22 mouse cellular contexts compared by ENCODE assay signal in genomic region chr8:105773441-105773861, GRCm38 (mm10). TPM values are rescaled to one million over a fixed set of nuclear protein-coding genes. Genes with fewer than 3 reads are reported as not detected.
DNase-seq lines count a peak whose midpoint lies in the region; ATAC-seq and TF ChIP-seq lines count a peak whose summit lies in the region.
"Had no signal": no experiment of that assay in that cellular context is flagged by ENCODE, and none has a peak within 500 bp of the region (broad histone marks: within the 10 kb centered on the region; RNA-seq: fewer than 3 reads in every experiment).

No protein-coding gene starts in this region.

- no peak for TF ChIP-seq CTCF in cerebellum, adult 2 months (IDR thresholded peaks at IDR 0.05; ENCODE audit: borderline replicate concordance, insufficient read depth, low read depth, low read length)

- H3K4me3 ChIP-seq in cerebellum, adult 2 months (replicated peaks; ENCODE audit: insufficient read depth, low read depth, low read length), result no peak overlapping the region
- H3K4me3 ChIP-seq: heart, embryonic 10.5 days; liver, embryonic 12.5 days; midbrain, embryonic 10.5 days had no signal

- DNase-seq in adrenal gland, adult (ENCODE audit: inconsistent age in 2 of 2, low spot score in 1 of 2), result peak; percentile 63 to 66
- no peak for DNase-seq in adrenal gland, adult 18-20 months (ENCODE audit: low spot score in 2 of 2)
- peak; percentile 70 for DNase-seq in ovary, adult 18-20 months (ENCODE audit: low spot score)
- no peak for DNase-seq in ovary, postnatal 14 days (ENCODE audit: low spot score)
- peak; percentile 58 to 74 for DNase-seq in cerebellum, adult 2 months
- peak; percentile 27 for DNase-seq in skeletal muscle tissue, adult 2 months (ENCODE audit: low read depth, low spot score)
- DNase-seq in left cerebral cortex, adult 9 months (ENCODE audit: low spot score in 2 of 2), result no peak
- DNase-seq: gastrocnemius, postnatal 14 days; heart, postnatal 10 days; left cerebral cortex, postnatal 4 days; lung, embryonic 14.5 days; lung, postnatal 4 days; right cerebral cortex, postnatal 25 days; thymus, postnatal 36 days had no signal

- 9% methylated on average over 1 of the region's 1 CpGs for WGBS in cerebellum, adult 2 months

- no peaks in the 10 kb centered on the region for H3K27me3 ChIP-seq in cerebellum, adult 2 months (ENCODE audit: control insufficient read depth, insufficient read depth, low read length)
- H3K27me3 ChIP-seq: liver, embryonic 12.5 days had no signal

- H3K27ac ChIP-seq in cerebellum, adult 2 months (ENCODE audit: insufficient read depth, low read length), result no peak overlapping the region
- H3K27ac ChIP-seq: heart, embryonic 10.5 days; hindbrain, embryonic 14.5 days; liver, embryonic 12.5 days; midbrain, embryonic 10.5 days had no signal

- no peak for ATAC-seq in granulocyte monocyte progenitor cell, adult 5-6 weeks (replicated peaks; ENCODE audit: poor library complexity, severe bottlenecking)
- ATAC-seq: CD4-positive, CD25-positive, alpha-beta regulatory T cell, adult 4 months; intestine, embryonic 16.5 days; liver, embryonic 12.5 days had no signal

- TF ChIP-seq POLR2A in cerebellum, adult 2 months (IDR thresholded peaks at IDR 0.05; ENCODE audit: borderline replicate concordance, insufficient read depth, low read length), result no peak

- H3K4me1 ChIP-seq in cerebellum, adult 2 months (ENCODE audit: control insufficient read depth, insufficient read depth, low read length), result peaks cover 30% of the 10 kb centered on the region
- H3K4me1 ChIP-seq: heart, embryonic 10.5 days; midbrain, embryonic 10.5 days had no signal

RNA-seq across cellular contexts. Expression of gene Gfod2, which starts 15.0 kb away (rescaled TPM):
- total RNA-seq in adrenal gland, adult 18-20 months (2021), result 10 to 100 TPM in 1 of 2 experiments, 1 to 10 TPM in 1; 7.4 to 10.1 TPM
- polyA plus RNA-seq in cerebellum, adult 2 months (2012; rRNA removed), result 20.7 and 21.4 TPM in 2 replicates
- 1.7 TPM in 1 of 2 replicates, not detected in the other for total RNA-seq in granulocyte monocyte progenitor cell, adult 5-6 weeks (2014; fragmentation: Nextera tagmentation)
- total RNA-seq in granulocyte monocyte progenitor cell, adult 5-6 weeks (2017), result 3.4 and 4.6 TPM in 2 replicates

RNA-seq across cellular contexts. Expression of gene Ranbp10, which starts 53.7 kb away (rescaled TPM):
- total RNA-seq in adrenal gland, adult 18-20 months (2021), result 10 to 100 TPM; 20.1 to 24.7 TPM
- polyA plus RNA-seq in cerebellum, adult 2 months (2012; rRNA removed), result 30.5 and 32.1 TPM in 2 replicates
- 12.9 and 16.7 TPM in 2 replicates for total RNA-seq in granulocyte monocyte progenitor cell, adult 5-6 weeks (2014; fragmentation: Nextera tagmentation)
- total RNA-seq in granulocyte monocyte progenitor cell, adult 5-6 weeks (2017), result 7.2 and 8.3 TPM in 2 replicates

RNA-seq across cellular contexts. Expression of gene Tsnaxip1, which starts 54.1 kb away (rescaled TPM):
- total RNA-seq in adrenal gland, adult 18-20 months (2021), result not detected
- 0.25 and 0.98 TPM in 2 replicates for polyA plus RNA-seq in cerebellum, adult 2 months (2012; rRNA removed)
- total RNA-seq in granulocyte monocyte progenitor cell, adult 5-6 weeks (2014; fragmentation: Nextera tagmentation), result not detected in 2 replicates
- not detected in 2 replicates for total RNA-seq in granulocyte monocyte progenitor cell, adult 5-6 weeks (2017)
- total RNA-seq: gastrocnemius, postnatal 14 days; heart, postnatal 10 days had no signal
- polyA plus RNA-seq: G1E; intestine, embryonic 16.5 days had no signal

Comparison
In these comparisons a context has a peak if more than half of its experiments do, and no peak if none do; other contexts are left out.
1. DNase-seq: peak in adrenal gland, adult (2 of 2), ovary, adult 18-20 months (single experiment), cerebellum, adult 2 months (2 of 2) and skeletal muscle tissue, adult 2 months (single experiment); none in adrenal gland, adult 18-20 months (0 of 2), ovary, postnatal 14 days (single experiment) and left cerebral cortex, adult 9 months (0 of 2).